ENCODE assay signal across 25 mouse cellular contexts in genomic region chr5:23466546-23466945, GRCm38 (mm10).
"Had no signal": no experiment of that assay in that cellular context is flagged by ENCODE, and none has a peak within 500 bp of the region (broad histone marks: within the 10 kb centered on the region; RNA-seq: fewer than 3 reads in every experiment).

No protein-coding gene starts in this region.

- H3K4me3 ChIP-seq: gastrocnemius, adult 2 months; heart, embryonic 10.5 days; heart, embryonic 12.5 days; hindbrain, embryonic 10.5 days; hindbrain, embryonic 12.5 days; intestine, embryonic 15.5 days; layer of hippocampus, adult 2 months; left cerebral cortex, adult 2 months; limb, embryonic 10.5 days; limb, embryonic 12.5 days; liver, embryonic 13.5 days; liver, embryonic 15.5 days had no signal

- H3K9me3 ChIP-seq: heart, embryonic 10.5 days; heart, embryonic 12.5 days; hindbrain, embryonic 10.5 days; hindbrain, embryonic 12.5 days; intestine, embryonic 15.5 days; limb, embryonic 10.5 days; limb, embryonic 12.5 days; liver, embryonic 13.5 days; liver, embryonic 15.5 days had no signal

- DNase-seq: gastrocnemius, adult 2 months; gastrocnemius, postnatal 10 days; gastrocnemius, postnatal 25 days; heart, adult 18-20 months; heart, postnatal 10 days; heart, postnatal 4 days; liver; liver, embryonic 13.5 days; liver, postnatal 0 days had no signal

- ATAC-seq: forebrain, embryonic 16.5 days; hindbrain, embryonic 16.5 days; inflammation-experienced regulatory T-cells, adult 6 months; intestine, embryonic 15.5 days; intestine, postnatal 0 days; liver, postnatal 0 days had no signal

- H3K27me3 ChIP-seq: heart, embryonic 12.5 days; hindbrain, embryonic 12.5 days; intestine, embryonic 15.5 days; limb, embryonic 12.5 days; liver, embryonic 13.5 days; liver, embryonic 15.5 days had no signal

- H3K36me3 ChIP-seq: intestine, embryonic 15.5 days had no signal

- H3K27ac ChIP-seq: gastrocnemius, adult 2 months; heart, embryonic 10.5 days; hindbrain, embryonic 10.5 days; hindbrain, embryonic 12.5 days; hindbrain, embryonic 14.5 days; intestine, embryonic 15.5 days; layer of hippocampus, adult 2 months; left cerebral cortex, adult 2 months; limb, embryonic 10.5 days; limb, embryonic 12.5 days; liver, embryonic 13.5 days; liver, embryonic 15.5 days had no signal

- H3K4me1 ChIP-seq: heart, embryonic 10.5 days; heart, embryonic 12.5 days; hindbrain, embryonic 10.5 days; hindbrain, embryonic 12.5 days; intestine, embryonic 15.5 days; limb, embryonic 10.5 days; limb, embryonic 12.5 days; liver, embryonic 13.5 days; liver, embryonic 15.5 days had no signal

- H3K9ac ChIP-seq: heart, embryonic 12.5 days; hindbrain, embryonic 12.5 days; hindbrain, embryonic 14.5 days; intestine, embryonic 15.5 days; limb, embryonic 12.5 days; liver, embryonic 13.5 days; liver, embryonic 15.5 days; liver, postnatal 0 days had no signal

- H3K4me2 ChIP-seq: heart, embryonic 12.5 days; hindbrain, embryonic 12.5 days; hindbrain, embryonic 14.5 days; intestine, embryonic 15.5 days; limb, embryonic 12.5 days; liver, embryonic 11.5 days; liver, embryonic 13.5 days; liver, embryonic 15.5 days had no signal
